Mouse (Mus musculus): ENCODE measurements around the gene Ppp1cb.

DNA sequence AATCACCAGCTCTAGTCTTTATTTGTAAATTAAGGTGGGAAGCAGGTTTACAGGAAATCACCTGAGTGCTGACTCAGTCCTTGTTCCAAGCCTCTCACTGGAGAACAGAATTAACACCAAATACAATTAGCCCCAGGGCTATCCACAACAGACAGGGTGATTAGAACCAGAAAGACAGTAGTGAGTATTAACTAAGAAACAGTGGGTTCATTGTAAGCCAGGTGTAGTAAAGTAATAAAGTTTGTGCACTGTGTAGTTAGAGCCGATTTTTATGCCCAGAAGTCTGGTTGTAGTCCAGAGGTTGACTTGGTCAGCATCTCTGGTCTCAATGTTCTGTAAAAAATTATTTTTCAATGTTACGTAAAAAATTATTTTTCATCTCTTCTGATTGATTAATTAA is 90.8 kb downstream of the Ppp1cb start:
- TF ChIP-seq CTCF (IDR thresholded peaks at IDR 0.05; ENCODE audit: borderline replicate concordance, insufficient read depth, low read depth, low read length) (no peak), POLR2A (IDR thresholded peaks at IDR 0.05; ENCODE audit: borderline replicate concordance, insufficient read depth, low read length) (no peak)
